ENCODE assay signal across 20 mouse cellular contexts in the genomic region with DNA sequence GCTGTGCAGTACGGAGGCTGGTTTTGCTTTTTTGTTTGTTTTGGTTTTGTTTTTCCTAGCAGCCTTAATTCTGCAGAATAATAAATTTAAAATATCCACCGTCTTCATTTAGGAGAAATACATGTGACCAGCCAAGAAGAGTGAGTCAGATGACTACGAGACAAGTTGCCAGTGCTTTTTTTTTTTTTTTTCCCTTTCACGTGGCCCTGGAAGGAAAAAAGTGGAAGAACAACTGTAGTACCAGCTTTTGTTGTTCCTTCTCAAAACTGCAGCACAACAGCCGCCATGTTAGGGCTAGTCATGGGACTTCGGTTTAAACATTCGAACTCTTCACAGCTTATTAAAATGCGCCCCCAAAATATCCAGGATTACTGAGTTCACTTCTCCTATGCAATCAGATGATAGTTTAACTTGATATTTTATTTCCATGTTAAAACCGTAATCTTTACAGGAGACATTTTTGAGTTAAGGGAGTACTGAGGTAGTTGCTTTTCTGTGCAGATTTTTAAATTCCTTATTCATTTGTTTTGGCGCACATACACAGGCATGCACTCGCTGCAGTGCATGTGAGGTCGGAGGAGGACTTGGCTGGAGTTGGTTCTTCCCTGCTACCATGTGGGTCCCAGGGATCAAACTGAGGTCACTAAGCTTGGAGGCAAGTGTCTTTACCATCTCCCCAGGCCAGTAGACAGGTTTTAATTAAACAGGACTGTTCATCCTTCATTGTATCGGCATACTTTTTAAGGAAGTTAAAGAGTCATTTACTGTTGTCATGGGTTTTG. TPM values are rescaled to one million over a fixed set of nuclear protein-coding genes. Genes with fewer than 3 reads are reported as not detected.
DNase-seq lines count a peak whose midpoint lies in the region; ATAC-seq and TF ChIP-seq lines count a peak whose summit lies in the region.
"Had no signal": no experiment of that assay in that cellular context is flagged by ENCODE, and none has a peak within 500 bp of the region (broad histone marks: within the 10 kb centered on the region; RNA-seq: fewer than 3 reads in every experiment).

No protein-coding gene starts in this region.

- H3K27me3 ChIP-seq in limb, embryonic 12.5 days = no peaks in the 10 kb centered on the region
- H3K27me3 ChIP-seq in limb, embryonic 10.5 days (ENCODE audit: low read depth, poor library complexity, severe bottlenecking) = no peaks in the 10 kb centered on the region
- no peaks in the 10 kb centered on the region for H3K27me3 ChIP-seq in myocyte (ENCODE audit: control insufficient read depth, insufficient read depth, insufficient read length)
- H3K27me3 ChIP-seq in midbrain, embryonic 15.5 days (replicated peaks) = no peaks in the 10 kb centered on the region
- H3K27me3 ChIP-seq: hindbrain, embryonic 13.5 days; midbrain, embryonic 13.5 days; neural tube, embryonic 12.5 days had no signal

- 84% methylated on average over 13 of the region's 13 CpGs for WGBS in limb, embryonic 12.5 days
- WGBS in limb, embryonic 10.5 days = 87% methylated on average over 13 of the region's 13 CpGs
- 77% methylated on average over 13 of the region's 13 CpGs for WGBS in midbrain, embryonic 15.5 days

- no peaks in the 10 kb centered on the region for H3K36me3 ChIP-seq in limb, embryonic 12.5 days
- H3K36me3 ChIP-seq in limb, embryonic 10.5 days = no peaks in the 10 kb centered on the region
- no peaks in the 10 kb centered on the region for H3K36me3 ChIP-seq in myocyte (ENCODE audit: control insufficient read depth, insufficient read depth)
- H3K36me3 ChIP-seq in midbrain, embryonic 15.5 days (replicated peaks) = no peaks in the 10 kb centered on the region
- H3K36me3 ChIP-seq: G1E; hindbrain, embryonic 13.5 days; midbrain, embryonic 13.5 days; neural tube, embryonic 12.5 days had no signal

- H3K4me2 ChIP-seq in limb, embryonic 12.5 days = peak overlapping the region; percentile 63; the same call in 1 of the 2 replicates
- H3K4me2 ChIP-seq in myocyte (ENCODE audit: low read depth) = no peak overlapping the region
- no peak overlapping the region for H3K4me2 ChIP-seq in midbrain, embryonic 15.5 days

- no peak overlapping the region for H3ac ChIP-seq in myocyte (ENCODE audit: control insufficient read depth, insufficient read length)

- no peak for ATAC-seq in limb, embryonic 12.5 days (ENCODE audit: insufficient number of reproducible peaks, insufficient read depth, low FRiP score, low TSS enrichment, low read depth)
- no peak for ATAC-seq in midbrain, embryonic 15.5 days (replicated peaks)
- ATAC-seq: activated CD4-positive, CD25-positive, alpha-beta regulatory T cell, adult 4 months; forebrain, embryonic 14.5 days; midbrain, embryonic 13.5 days had no signal

- H3K79me2 ChIP-seq in myocyte (ENCODE audit: control insufficient read depth, insufficient read depth) = peaks cover 9% of the 10 kb centered on the region

- H3K9me3 ChIP-seq in limb, embryonic 12.5 days = no peaks in the 10 kb centered on the region
- H3K9me3 ChIP-seq in limb, embryonic 10.5 days (replicated peaks) = no peaks in the 10 kb centered on the region
- no peaks in the 10 kb centered on the region for H3K9me3 ChIP-seq in midbrain, embryonic 15.5 days
- H3K9me3 ChIP-seq: G1E; hindbrain, embryonic 13.5 days; midbrain, embryonic 13.5 days; neural tube, embryonic 12.5 days had no signal

- peak overlapping the region; percentile 96 for H3K27ac ChIP-seq in gastrocnemius, adult 2 months
- no peak overlapping the region for H3K27ac ChIP-seq in limb, embryonic 12.5 days
- no peak overlapping the region for H3K27ac ChIP-seq in limb, embryonic 10.5 days
- H3K27ac ChIP-seq in cortical plate, adult 2 months (ENCODE audit: insufficient read depth, low read length) = 0 out of 2 replicates have a peak overlapping the region, but pooled peaks have one; percentile 12
- H3K27ac ChIP-seq in midbrain, embryonic 15.5 days = no peak overlapping the region

- no peak overlapping the region for H3K9ac ChIP-seq in limb, embryonic 12.5 days (replicated peaks)
- no peak overlapping the region for H3K9ac ChIP-seq in midbrain, embryonic 15.5 days

- H3K4me3 ChIP-seq in gastrocnemius, adult 2 months = peak overlapping the region; percentile 92
- no peak overlapping the region for H3K4me3 ChIP-seq in limb, embryonic 12.5 days (replicated peaks)
- no peak overlapping the region for H3K4me3 ChIP-seq in limb, embryonic 10.5 days
- no peak overlapping the region for H3K4me3 ChIP-seq in cortical plate, adult 2 months (ENCODE audit: insufficient read depth, low read length)
- H3K4me3 ChIP-seq in myocyte = no peak overlapping the region
- H3K4me3 ChIP-seq in midbrain, embryonic 15.5 days = no peak overlapping the region

- no peak for TF ChIP-seq POLR2A in cortical plate, adult 2 months (IDR thresholded peaks at IDR 0.05; ENCODE audit: extremely low read depth, insufficient read depth, low read length)
- TF ChIP-seq POLR2A in myocyte (IDR thresholded peaks at IDR 0.05; ENCODE audit: insufficient read length, low read depth) = no peak

- intact Hi-C loops in gastrocnemius, adult 2 months (cut with DNase I) = loop anchor here (5.0 kb wide), 1 partner anchor 63 kb away; no protein-coding TSS in a partner anchor

- no peak for TF ChIP-seq CTCF in gastrocnemius, adult 2 months (IDR thresholded peaks at IDR 0.05)
- no peak for TF ChIP-seq CTCF in cortical plate, adult 2 months (IDR thresholded peaks at IDR 0.05; ENCODE audit: extremely low read depth, insufficient read depth, low read length)

- no peak for DNase-seq in gastrocnemius, adult 2 months
- DNase-seq in gastrocnemius, postnatal 25 days = no peak
- no peak for DNase-seq in limb, embryonic 10.5 days (ENCODE audit: low spot score)
- DNase-seq in testis, postnatal 10 days (ENCODE audit: low spot score) = no peak
- DNase-seq: B cell, adult 2 months; cerebellum, postnatal 25 days; gastrocnemius, postnatal 10 days; kidney, postnatal 14 days; right cerebral cortex, adult 18-20 months; thymus, adult 18-20 months had no signal

- peaks cover 9% of the 10 kb centered on the region for H3K4me1 ChIP-seq in limb, embryonic 12.5 days (replicated peaks)
- H3K4me1 ChIP-seq in limb, embryonic 10.5 days = peaks cover 11% of the 10 kb centered on the region; the same call in 1 of the 2 replicates
- peaks cover 5% of the 10 kb centered on the region; the same call in 1 of the 2 replicates for H3K4me1 ChIP-seq in cortical plate, adult 2 months (ENCODE audit: control insufficient read depth, insufficient read depth, low read length)
- H3K4me1 ChIP-seq in midbrain, embryonic 15.5 days = peaks cover 23% of the 10 kb centered on the region

TF ChIP-seq in myocyte, 11 proteins besides CTCF, POLR2A, EP300 and RAD21:
- TF ChIP-seq MYOG (IDR thresholded peaks at IDR 0.05; ENCODE audit: control insufficient read depth in 1 of 3, insufficient read depth in 1 of 3, insufficient read length in 2 of 3, low read depth in 2 of 3) = no peak
- TF ChIP-seq USF1 (IDR thresholded peaks at IDR 0.05; ENCODE audit: low read depth) = peak; percentile 61

RNA-seq across cellular contexts. Expression of a gene that starts 1.3 kb away (rescaled TPM):
- total RNA-seq in gastrocnemius, adult 2 months (2021) = 100 to 1,000 TPM; 266 to 585 TPM
- 100 to 1,000 TPM; 320 to 370 TPM for total RNA-seq in gastrocnemius, postnatal 25 days (2021)
- 195 and 197 TPM in 2 replicates for polyA plus RNA-seq in limb, embryonic 12.5 days (2016; fragmentation: Nextera tagmentation; extraction: Ambion mirVana)
- polyA plus RNA-seq in limb, embryonic 10.5 days (2016; fragmentation: Nextera tagmentation; extraction: Ambion mirVana) = 79.0 and 116 TPM in 2 replicates
- 178 and 181 TPM in 2 replicates for polyA plus RNA-seq in cortical plate, adult 2 months (2012; rRNA removed)
- 40.4 TPM for polyA plus RNA-seq in myocyte (2012; fragmentation: generic; extraction: Trizol)
- polyA plus RNA-seq in midbrain, embryonic 15.5 days (2015; fragmentation: Nextera tagmentation; extraction: Ambion mirVana) = 285 and 301 TPM in 2 replicates

RNA-seq across cellular contexts. Expression of a gene that starts 29.4 kb away (rescaled TPM):
- 10 to 100 TPM; 12.6 to 13.4 TPM for total RNA-seq in gastrocnemius, adult 2 months (2021)
- 10 to 100 TPM; 11.2 to 11.5 TPM for total RNA-seq in gastrocnemius, postnatal 25 days (2021)
- polyA plus RNA-seq in limb, embryonic 12.5 days (2016; fragmentation: Nextera tagmentation; extraction: Ambion mirVana) = 35.2 and 42.8 TPM in 2 replicates
- polyA plus RNA-seq in limb, embryonic 10.5 days (2016; fragmentation: Nextera tagmentation; extraction: Ambion mirVana) = 26.5 and 32.8 TPM in 2 replicates
- 37.8 and 39.0 TPM in 2 replicates for polyA plus RNA-seq in cortical plate, adult 2 months (2012; rRNA removed)
- 5.9 TPM for polyA plus RNA-seq in myocyte (2012; fragmentation: generic; extraction: Trizol)
- polyA plus RNA-seq in midbrain, embryonic 15.5 days (2015; fragmentation: Nextera tagmentation; extraction: Ambion mirVana) = 39.3 and 41.2 TPM in 2 replicates

RNA-seq across cellular contexts. Expression of a gene that starts 45.5 kb away (rescaled TPM):
- total RNA-seq in gastrocnemius, adult 2 months (2021) = 1 to 10 TPM; 3.6 to 4.3 TPM
- 1 to 10 TPM; 3.7 to 4.8 TPM for total RNA-seq in gastrocnemius, postnatal 25 days (2021)
- 6.6 and 7.7 TPM in 2 replicates for polyA plus RNA-seq in limb, embryonic 12.5 days (2016; fragmentation: Nextera tagmentation; extraction: Ambion mirVana)
- polyA plus RNA-seq in limb, embryonic 10.5 days (2016; fragmentation: Nextera tagmentation; extraction: Ambion mirVana) = 3.2 and 3.4 TPM in 2 replicates
- 9.8 and 11.6 TPM in 2 replicates for polyA plus RNA-seq in cortical plate, adult 2 months (2012; rRNA removed)
- polyA plus RNA-seq in myocyte (2012; fragmentation: generic; extraction: Trizol) = 14.4 TPM
- polyA plus RNA-seq in midbrain, embryonic 15.5 days (2015; fragmentation: Nextera tagmentation; extraction: Ambion mirVana) = 7.9 and 9.4 TPM in 2 replicates

Comparison
In these comparisons a context has a peak if more than half of its experiments do, and no peak if none do; other contexts are left out.
1. H3K27ac ChIP-seq: peak in gastrocnemius, adult 2 months (single experiment) and cortical plate, adult 2 months (single experiment); none in limb, embryonic 12.5 days (single experiment), limb, embryonic 10.5 days (single experiment) and midbrain, embryonic 15.5 days (single experiment).